Mouse (Mus musculus): ENCODE measurements around the gene Bcas1.

- TF ChIP-seq CTCF (IDR thresholded peaks at IDR 0.05; ENCODE audit: low read depth) (no peak), EP300 (IDR thresholded peaks at IDR 0.05; ENCODE audit: low read depth) (no peak)
Observed at GRCm38 (mm10) chr2:170304766-170305165, 122.9 kb downstream of the Bcas1 start.
